Mouse (Mus musculus) forebrain, embryonic 10.5 days (tissue): ENCODE measurements around the gene Tmem126b. TPM values are rescaled to one million over a fixed set of nuclear protein-coding genes. Genes with fewer than 3 reads are reported as not detected.

Experiments
- DNase-seq: peaks from one replicate; pipeline ENCODE4 v3.0.0-alpha.2; 2017; ENCODE audit warnings: low spot score; ENCODE audit errors: extremely low spot score
- H3K27ac ChIP-seq: fragments of 300-500 bp; sonication (generic); 2 replicates; pipeline ENCODE4 v1.5.1; 2016; ENCODE audit warnings: mild to moderate bottlenecking
- H3K27me3 ChIP-seq: fragments of 300-500 bp; sonication (generic); 2 replicates; pipeline ENCODE4 v1.6.1; 2016; ENCODE audit warnings: mild to moderate bottlenecking; ENCODE audit not compliant: poor library complexity, severe bottlenecking
- H3K36me3 ChIP-seq: fragments of 300-500 bp; sonication (generic); replicated peaks from 2 replicates; pipeline ENCODE4 v1.6.1; 2016; ENCODE audit warnings: mild to moderate bottlenecking, moderate library complexity
- H3K4me1 ChIP-seq: fragments of 300-500 bp; sonication (generic); 2 replicates; pipeline ENCODE4 v1.6.1; 2016
- H3K4me3 ChIP-seq: fragments of 300-500 bp; sonication (generic); 2 replicates; pipeline ENCODE4 v1.5.1; 2016; ENCODE audit warnings: mild to moderate bottlenecking, moderate library complexity
- H3K9me3 ChIP-seq: fragments of 300-500 bp; sonication (generic); 2 replicates; pipeline ENCODE4 v1.6.1; 2016; ENCODE audit warnings: mild to moderate bottlenecking, moderate library complexity
- WGBS: fragments of 180-500 bp; shearing (Covaris S2); methylation state at CpG from one replicate; pipeline ENCODE4 v1.1.7; 2016; 5-methylcytosine and 5-hydroxymethylcytosine counted together
- polyA plus RNA-seq: library from polyadenylated mRNA; unstranded; fragments of >200 nt; fragmentation: Nextera tagmentation; extraction: Ambion mirVana; gene quantifications from 2 replicates; pipeline ENCODE4 v1.2.1, GENCODE M21; 2016

The Tmem126b gene
- polyA plus RNA-seq, 1 experiment from 2014 or later: 31.6 TPM

DNA sequence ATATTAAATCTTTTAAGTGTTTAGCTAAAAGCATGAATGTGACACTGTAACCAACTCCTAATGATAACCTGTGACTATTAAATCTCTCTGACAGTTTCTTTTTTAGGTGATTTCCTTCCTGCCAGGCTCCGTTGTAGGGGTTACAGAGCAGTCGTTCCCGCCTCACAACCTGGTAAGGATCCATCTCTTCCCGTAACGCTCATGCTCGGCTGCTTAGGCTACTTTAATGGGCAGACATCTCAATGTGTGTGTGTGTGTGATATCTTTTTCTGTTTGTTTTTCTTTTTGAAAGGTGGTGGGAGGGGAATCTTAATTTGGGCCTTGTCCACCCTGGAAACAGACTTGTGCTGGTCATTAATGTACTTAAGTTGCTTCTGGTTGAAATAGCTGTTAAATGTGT, 31.6 kb downstream of the Tmem126b start:
- peak overlapping the region; percentile 99 for H3K27ac ChIP-seq
- peaks cover 22% of the 10 kb centered on the region for H3K4me1 ChIP-seq
- no peaks in the 10 kb centered on the region for H3K27me3 ChIP-seq
- H3K4me3 ChIP-seq: peak overlapping the region; percentile 94
- under 1% methylated on average over 6 of the region's 6 CpGs for WGBS
- H3K36me3 ChIP-seq: peaks cover 37% of the 10 kb centered on the region
- no peak for DNase-seq
- H3K9me3 ChIP-seq: no peaks in the 10 kb centered on the region

DNA sequence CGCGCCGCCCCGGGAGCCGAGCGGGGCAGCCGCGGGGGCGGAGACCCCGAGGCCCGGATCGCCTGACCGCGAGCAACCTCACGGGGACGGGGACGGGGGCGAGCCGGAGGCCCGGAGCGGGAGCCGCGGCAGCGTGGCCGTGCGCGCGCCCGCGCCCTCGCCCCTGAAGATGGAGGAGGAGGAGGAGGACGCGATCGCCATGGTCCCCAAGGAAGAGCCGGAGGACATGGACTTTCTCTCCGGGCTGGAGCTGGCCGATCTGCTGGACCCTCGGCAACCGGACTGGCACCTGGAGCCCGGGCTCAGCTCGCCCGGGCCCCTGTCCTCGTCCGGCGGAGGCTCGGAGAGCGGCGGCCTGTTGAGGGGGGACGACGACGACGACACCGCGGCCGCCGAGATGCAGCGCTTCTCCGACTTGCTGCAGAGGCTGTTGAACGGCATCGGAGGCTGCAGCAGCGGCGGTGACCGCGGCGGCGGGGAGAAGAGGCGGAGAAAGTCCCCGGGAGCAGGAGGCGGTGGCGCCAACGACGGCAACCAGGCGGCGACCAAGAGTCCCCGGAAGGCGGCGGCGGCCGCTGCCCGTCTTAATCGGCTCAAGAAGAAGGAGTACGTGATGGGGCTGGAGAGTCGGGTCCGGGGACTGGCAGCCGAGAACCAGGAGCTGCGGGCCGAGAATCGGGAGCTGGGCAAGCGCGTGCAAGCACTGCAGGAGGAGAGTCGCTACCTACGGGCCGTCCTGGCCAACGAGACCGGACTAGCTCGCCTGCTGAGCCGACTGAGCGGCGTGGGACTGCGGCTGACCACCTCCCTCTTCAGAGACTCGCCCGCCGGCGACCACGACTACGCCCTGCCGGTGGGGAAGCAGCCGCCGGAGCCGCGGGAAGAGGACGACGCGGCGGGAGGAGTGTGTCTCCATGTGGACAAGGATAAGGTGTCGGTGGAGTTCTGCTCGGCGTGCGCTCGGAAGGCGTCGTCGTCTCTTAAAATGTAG, 32.4 kb downstream of the Tmem126b start:
- WGBS: under 1% methylated on average over 123 of the region's 123 CpGs
- peak overlapping the region; percentile 94 for H3K4me3 ChIP-seq
- peak overlapping the region; percentile 99 for H3K27ac ChIP-seq
- no peaks in the 10 kb centered on the region for H3K27me3 ChIP-seq
- no peaks in the 10 kb centered on the region for H3K9me3 ChIP-seq
- H3K36me3 ChIP-seq: peaks cover 31% of the 10 kb centered on the region
- DNase-seq: peak; percentile 65
- peaks cover 22% of the 10 kb centered on the region for H3K4me1 ChIP-seq

- Histone ChIP-seq H3K36me3 (peaks cover 23% of the 10 kb centered on the region), H3K9me3 (no peaks in the 10 kb centered on the region), H3K27me3 (no peaks in the 10 kb centered on the region), H3K27ac (peak within 1 kb of the TSS; percentile 99), H3K4me1 (peaks cover 22% of the 10 kb centered on the region), H3K4me3 (peak within 1 kb of the TSS; percentile 94)
- under 1% methylated on average over 54 of the region's 54 CpGs for WGBS
- DNase-seq: peak; percentile 94
Observed at GRCm38 (mm10) chr7:90442518-90443080, 33.2 kb downstream of the Tmem126b start, which contains the start of gene Crebzf. Crebzf (plus strand) TSS chr7:90442729.

- 9% methylated on average over 4 of the region's 4 CpGs for WGBS
- no peaks in the 10 kb centered on the region for H3K9me3 ChIP-seq
- DNase-seq: no peak
- no peaks in the 10 kb centered on the region for H3K27me3 ChIP-seq
- H3K4me1 ChIP-seq: peaks cover 22% of the 10 kb centered on the region
- H3K36me3 ChIP-seq: peaks cover 18% of the 10 kb centered on the region
- H3K4me3 ChIP-seq: peak overlapping the region; percentile 94
- H3K27ac ChIP-seq: peak overlapping the region; percentile 99
Observed at GRCm38 (mm10) chr7:90442070-90442469, 33.7 kb downstream of the Tmem126b start.

- H3K36me3 ChIP-seq: 0 out of 2 replicates have a peak, but pooled peaks cover 5% of the 10 kb centered on the region
- WGBS: 93% methylated on average over 4 of the region's 4 CpGs
- no peaks in the 10 kb centered on the region for H3K9me3 ChIP-seq
- peaks cover 10% of the 10 kb centered on the region for H3K4me1 ChIP-seq
- H3K4me3 ChIP-seq: no peak overlapping the region
- no peaks in the 10 kb centered on the region for H3K27me3 ChIP-seq
- no peak for DNase-seq
- H3K27ac ChIP-seq: no peak overlapping the region
Observed at GRCm38 (mm10) chr7:90440044-90440443, 35.8 kb downstream of the Tmem126b start.

GRCm38 (mm10) chr7:90432221-90432620, 43.6 kb downstream of the Tmem126b start:
- no peaks in the 10 kb centered on the region for H3K9me3 ChIP-seq
- no peaks in the 10 kb centered on the region; the same call in 1 of the 2 replicates for H3K4me1 ChIP-seq
- no peaks in the 10 kb centered on the region for H3K36me3 ChIP-seq
- H3K27ac ChIP-seq: no peak overlapping the region
- DNase-seq: no peak
- no peak overlapping the region for H3K4me3 ChIP-seq
- no peaks in the 10 kb centered on the region for H3K27me3 ChIP-seq

DNA sequence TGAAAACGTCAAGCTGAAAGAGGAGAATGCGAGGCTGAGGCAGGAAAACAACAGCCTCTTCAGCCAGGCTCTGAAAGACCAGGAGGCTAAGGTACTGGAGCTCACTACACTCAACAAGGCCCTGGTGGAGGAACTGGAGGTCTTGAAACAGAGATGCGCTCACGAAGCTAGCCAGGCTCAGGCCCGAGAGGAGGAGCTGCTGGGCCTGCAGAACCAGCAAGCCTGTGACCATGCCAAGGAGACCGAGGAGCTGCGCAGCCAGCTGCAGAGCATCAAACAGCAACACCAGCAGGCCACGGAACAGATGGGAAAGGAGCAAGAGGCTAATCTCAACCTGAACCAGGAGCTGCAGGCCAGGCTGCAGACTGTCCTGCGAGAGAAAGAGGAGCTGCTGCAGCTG, 48.8 kb downstream of the Tmem126b start:
- Histone ChIP-seq H3K27me3 (no peaks in the 10 kb centered on the region), H3K4me3 (peak overlapping the region; percentile 50), H3K27ac (no peak overlapping the region), H3K4me1 (peaks cover 12% of the 10 kb centered on the region; the same call in 1 of the 2 replicates), H3K9me3 (no peaks in the 10 kb centered on the region), H3K36me3 (no peaks in the 10 kb centered on the region)
- DNase-seq: no peak
- WGBS: 74% methylated on average over 9 of the region's 9 CpGs

- H3K36me3 ChIP-seq: no peaks in the 10 kb centered on the region
- H3K4me3 ChIP-seq: peak within 1 kb of the TSS; percentile 50
- 27% methylated on average over 29 of the region's 29 CpGs for whole genome bisulfite sequencing
- H3K27ac ChIP-seq: peak within 1 kb of the TSS; percentile 21
- peak; percentile 71 for DNase-seq
- peaks cover 12% of the 10 kb centered on the region; the same call in 1 of the 2 replicates for H3K4me1 ChIP-seq
- no peaks in the 10 kb centered on the region for H3K9me3 ChIP-seq
- no peaks in the 10 kb centered on the region for H3K27me3 ChIP-seq
Observed at GRCm38 (mm10) chr7:90426020-90427001, 49.5 kb downstream of the Tmem126b start, which contains the start of gene Ccdc89. Ccdc89 (plus strand) TSS chr7:90426577.

Other genes with a start within 250 kb of the Tmem126b start
- not detected in 2 replicates for gene Ccdc83, start 210.2 kb downstream of the Tmem126b start, polyA plus RNA-seq
- gene Sytl2, start 173.7 kb downstream of the Tmem126b start, polyA plus RNA-seq: 1.5 and 2.0 TPM in 2 replicates
- 2.4 and 2.5 TPM in 2 replicates for gene Ccdc89, start 49.4 kb downstream of the Tmem126b start, polyA plus RNA-seq
- 21.8 and 24.2 TPM in 2 replicates for gene Crebzf, start 33.3 kb downstream of the Tmem126b start, polyA plus RNA-seq
- 135 and 140 TPM in 2 replicates for gene Tmem126a, start 18.8 kb downstream of the Tmem126b start, polyA plus RNA-seq
- 0.95 and 0.96 TPM in 2 replicates for gene Dlg2, start 671 bp upstream of the Tmem126b start, polyA plus RNA-seq